Mouse (Mus musculus): Measurements from ENCODE around the gene Atp2c2.

- TF ChIP-seq CTCF (IDR thresholded peaks at IDR 0.05; ENCODE audit: extremely low read depth, insufficient read depth, low read length) (no peak), POLR2A (IDR thresholded peaks at IDR 0.05; ENCODE audit: extremely low read depth, insufficient read depth, low read length) (no peak)
Observed at GRCm38 (mm10) chr8:119783579-119783978, 83.8 kb downstream of the Atp2c2 start.
